Mouse (Mus musculus) spleen, embryonic (tissue): Measurements from ENCODE around the gene Gng12.

Source experiments
- CTCF ChIA-PET: fragments of 350-600 bp; sonication (Branson Sonifier 250); formaldehyde crosslinking; loops from one replicate; lab custom pipeline; 2022; lab: Charles Lee

The Gng12 gene

GRCm38 (mm10) chr6:67021308-67021707, 125.1 kb downstream of the Gng12 start:
- CTCF ChIA-PET: no interaction called here

- CTCF ChIA-PET: no interaction called here
Measured at GRCm38 (mm10) chr6:67023729-67024128, 127.5 kb downstream of the Gng12 start.

GRCm38 (mm10) chr6:67026661-67027060, 130.5 kb downstream of the Gng12 start:
- CTCF ChIA-PET: no interaction called here

GRCm38 (mm10) chr6:67027438-67028142, 131.4 kb downstream of the Gng12 start:
- CTCF ChIA-PET: no interaction called here

- CTCF ChIA-PET: no interaction called here
Measured at GRCm38 (mm10) chr6:67029312-67029950, 133.2 kb downstream of the Gng12 start.

GRCm38 (mm10) chr6:67029987-67030386, 133.8 kb downstream of the Gng12 start:
- CTCF ChIA-PET: no interaction called here

- CTCF ChIA-PET: no interaction called here
Measured at GRCm38 (mm10) chr6:67030416-67030815, 134.2 kb downstream of the Gng12 start.

- CTCF ChIA-PET: no interaction called here
Measured at GRCm38 (mm10) chr6:67030846-67031245, 134.6 kb downstream of the Gng12 start.

GRCm38 (mm10) chr6:67032551-67032950, 136.4 kb downstream of the Gng12 start:
- CTCF ChIA-PET: interaction anchor here (0.7 kb wide), 2 partner anchors 65 to 112 kb away, joined by 7 to 15 read pairs; no protein-coding TSS in a partner anchor

- CTCF ChIA-PET: interaction anchor here (0.6 to 0.7 kb wide), 3 partner anchors 65 to 112 kb away, joined by 7 to 15 read pairs (median 7); no protein-coding TSS in a partner anchor
Measured at GRCm38 (mm10) chr6:67032972-67033371, 136.8 kb downstream of the Gng12 start.

- CTCF ChIA-PET: interaction anchor here (0.6 kb wide), 1 partner anchor 102 kb away, joined by 7 read pairs; no protein-coding TSS in a partner anchor
Measured at GRCm38 (mm10) chr6:67033604-67034003, 137.4 kb downstream of the Gng12 start.

- CTCF ChIA-PET: interaction anchor here (0.8 kb wide), 1 partner anchor 68 kb away, joined by 12 read pairs; no protein-coding TSS in a partner anchor
Measured at GRCm38 (mm10) chr6:67034331-67035130, 138.3 kb downstream of the Gng12 start.

GRCm38 (mm10) chr6:67035388-67036299, 139.4 kb downstream of the Gng12 start:
- CTCF ChIA-PET: interaction anchor here (0.5 to 0.8 kb wide), 2 partner anchors 69 to 411 kb away, joined by 9 to 12 read pairs; no protein-coding TSS in a partner anchor

GRCm38 (mm10) chr6:67036356-67036811, 140.2 kb downstream of the Gng12 start:
- CTCF ChIA-PET: interaction anchor here (0.5 to 1.4 kb wide), 2 partner anchors 106 to 410 kb away, joined by 3 to 9 read pairs; no protein-coding TSS in a partner anchor

- CTCF ChIA-PET: interaction anchor here (0.6 to 1.4 kb wide), 3 partner anchors 105 to 262 kb away, joined by 3 to 11 read pairs (median 6); no protein-coding TSS in a partner anchor
Measured at GRCm38 (mm10) chr6:67036837-67037628, 140.8 kb downstream of the Gng12 start, which contains the start of gene Gadd45a. Gene Gadd45a (minus strand): TSS chr6:67037457.

- CTCF ChIA-PET: interaction anchor here (0.6 to 0.7 kb wide), 3 partner anchors 26 to 192 kb away, joined by 3 to 6 read pairs (median 4); no protein-coding TSS in a partner anchor
Measured at GRCm38 (mm10) chr6:67038964-67039363, 142.8 kb downstream of the Gng12 start.

GRCm38 (mm10) chr6:67040904-67041410, 144.8 kb downstream of the Gng12 start:
- CTCF ChIA-PET: interaction anchor here (1.2 kb wide), 1 partner anchor 118 kb away, joined by 3 read pairs; no protein-coding TSS in a partner anchor

- CTCF ChIA-PET: no interaction called here
Measured at GRCm38 (mm10) chr6:67045424-67045823, 149.2 kb downstream of the Gng12 start.

GRCm38 (mm10) chr6:67046937-67047336, 150.7 kb downstream of the Gng12 start:
- CTCF ChIA-PET: no interaction called here
